Comparison of ENCODE assay signal across 13 mouse cellular contexts in genomic region chr2:113449924-113450323, GRCm38 (mm10).
DNase-seq lines count a peak whose midpoint lies in the region; ATAC-seq and TF ChIP-seq lines count a peak whose summit lies in the region.
"Had no signal": no experiment of that assay in that cellular context is flagged by ENCODE, and none has a peak within 500 bp of the region (broad histone marks: within the 10 kb centered on the region; RNA-seq: fewer than 3 reads in every experiment).

No protein-coding gene starts in this region.

- DNase-seq in adrenal gland, adult 2 months = peak; percentile 74
- no peak for DNase-seq in adrenal gland, postnatal 4 days (ENCODE audit: low spot score in 2 of 2)
- peak in 1 of 2 experiments; percentile 17 for DNase-seq in left cerebral cortex, adult 2 months (ENCODE audit: extremely low spot score in 1 of 2, low spot score in 2 of 2)
- no peak for DNase-seq in left cerebral cortex, postnatal 10 days (ENCODE audit: extremely low spot score in 1 of 2, low spot score in 2 of 2)
- DNase-seq in adrenal gland, postnatal 36 days = peak; percentile 24 to 37
- no peak for DNase-seq in spleen, postnatal 36 days (ENCODE audit: low spot score in 2 of 2)
- no peak for DNase-seq in thymus, postnatal 36 days
- DNase-seq: cerebellum, adult 11 months had no signal

- H3K27ac ChIP-seq in left cerebral cortex, adult 2 months = peak overlapping the region; percentile 22; the same call in 1 of the 2 replicates
- H3K27ac ChIP-seq: embryonic facial prominence, embryonic 10.5 days; layer of hippocampus, adult 2 months; midbrain, embryonic 13.5 days had no signal

- intact Hi-C loops in left cerebral cortex, adult 2 months (cut with DNase I) = no loop called here
- intact Hi-C loops in left cerebral cortex, postnatal 10 days (cut with DNase I) = no loop called here

- TF ChIP-seq CTCF in left cerebral cortex, adult 2 months (IDR thresholded peaks at IDR 0.05) = no peak

- no peak overlapping the region for H3K4me3 ChIP-seq in left cerebral cortex, adult 2 months
- H3K4me3 ChIP-seq: embryonic facial prominence, embryonic 10.5 days; layer of hippocampus, adult 2 months; midbrain, embryonic 13.5 days had no signal

- ATAC-seq in monocyte, adult 5-6 weeks (replicated peaks; ENCODE audit: insufficient number of reproducible peaks, low FRiP score, low TSS enrichment, poor library complexity, severe bottlenecking) = 0 out of 2 replicates have a peak, but pooled peaks have one; percentile 22
- ATAC-seq: hindbrain, embryonic 16.5 days; midbrain, embryonic 13.5 days had no signal

Comparison
In these comparisons a context has a peak if more than half of its experiments do, and no peak if none do; other contexts are left out.
1. DNase-seq: peak in adrenal gland, adult 2 months (single experiment) and adrenal gland, postnatal 36 days (2 of 2); none in adrenal gland, postnatal 4 days (0 of 2), left cerebral cortex, postnatal 10 days (0 of 2), spleen, postnatal 36 days (0 of 2) and thymus, postnatal 36 days (0 of 2).